Mouse (Mus musculus) heart, embryonic 15.5 days (tissue): Measurements from ENCODE around the gene Zp2. TPM values are rescaled to one million over a fixed set of nuclear protein-coding genes. Genes with fewer than 3 reads are reported as not detected.

Experiments used
- ATAC-seq: fragments of 200-750 bp; cut with Nextera tagmentation; replicated peaks from 2 replicates; pipeline ENCODE4 v1.8.0; 2017; ENCODE audit warnings: low read depth, moderate TSS enrichment; ENCODE audit not compliant: insufficient number of reproducible peaks, insufficient read depth, low FRiP score
- H3K27ac ChIP-seq: fragments of 300-500 bp; sonication (generic); 2 replicates; pipeline ENCODE4 v1.5.1; 2015; ENCODE audit warnings: mild to moderate bottlenecking, inconsistent platforms
- H3K27me3 ChIP-seq: fragments of 300-500 bp; sonication (generic); 2 replicates; pipeline ENCODE4 v1.6.1; 2015; ENCODE audit warnings: inconsistent platforms
- H3K36me3 ChIP-seq: fragments of 300-500 bp; sonication (generic); 2 replicates; pipeline ENCODE4 v1.6.1; 2015; ENCODE audit warnings: mild to moderate bottlenecking, inconsistent platforms
- H3K4me1 ChIP-seq: fragments of 300-500 bp; sonication (generic); replicated peaks from 2 replicates; pipeline ENCODE4 v1.6.1; 2015; ENCODE audit warnings: inconsistent platforms
- H3K4me2 ChIP-seq: fragments of 300-500 bp; sonication (generic); 2 replicates; pipeline ENCODE4 v1.6.1; 2015; ENCODE audit warnings: inconsistent platforms, mild to moderate bottlenecking, moderate library complexity
- H3K4me3 ChIP-seq: fragments of 300-500 bp; sonication (generic); 2 replicates; pipeline ENCODE4 v1.5.1; 2015; ENCODE audit warnings: mild to moderate bottlenecking, inconsistent platforms
- H3K9ac ChIP-seq: fragments of 300-500 bp; sonication (generic); 2 replicates; pipeline ENCODE4 v1.6.1; 2015; ENCODE audit warnings: mild to moderate bottlenecking, inconsistent platforms
- H3K9me3 ChIP-seq: fragments of 300-500 bp; sonication (generic); replicated peaks from 2 replicates; pipeline ENCODE4 v1.6.1; 2016; ENCODE audit warnings: inconsistent platforms
- WGBS: fragments of 180-500 bp; shearing (Covaris S2); methylation state at CpG from one replicate; pipeline ENCODE4 v1.1.7; 2015; ENCODE audit warnings: mixed read lengths; 5-methylcytosine and 5-hydroxymethylcytosine counted together
- polyA plus RNA-seq: library from polyadenylated mRNA; unstranded; fragments of >200 nt; fragmentation: Nextera tagmentation; extraction: Ambion mirVana; gene quantifications from 2 replicates; pipeline ENCODE4 v1.2.1, GENCODE M21; 2015

The Zp2 gene
- polyA plus RNA-seq, 1 experiment from 2014 or later, result 0.14 TPM

DNA sequence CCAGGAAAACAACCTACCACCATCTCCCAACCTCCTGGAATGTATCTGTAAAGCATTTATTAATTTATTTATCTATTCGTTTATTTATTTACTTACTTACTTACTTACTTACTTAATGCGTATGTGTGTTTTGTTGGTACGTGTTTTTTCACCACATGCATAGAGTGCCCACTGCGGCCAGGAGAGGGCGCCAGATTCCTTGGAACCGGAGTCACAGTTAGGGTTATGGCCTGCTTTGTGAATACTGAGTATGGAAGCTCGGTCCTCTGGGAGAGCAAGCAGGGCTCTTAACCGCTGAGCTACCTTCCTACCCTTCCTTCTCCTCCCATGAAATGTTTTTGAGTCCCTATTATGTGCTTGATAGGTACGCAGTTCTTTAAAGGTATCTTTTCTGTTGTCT, 46.7 kb downstream of the Zp2 start:
- H3K9ac ChIP-seq, result no peak overlapping the region
- 26% methylated on average over 9 of the region's 9 CpGs for WGBS
- peaks cover 10% of the 10 kb centered on the region for H3K4me1 ChIP-seq
- no peak for ATAC-seq
- no peaks in the 10 kb centered on the region for H3K27me3 ChIP-seq
- H3K27ac ChIP-seq, result no peak overlapping the region
- no peak overlapping the region for H3K4me2 ChIP-seq
- no peaks in the 10 kb centered on the region for H3K36me3 ChIP-seq
- H3K9me3 ChIP-seq, result no peaks in the 10 kb centered on the region
- H3K4me3 ChIP-seq, result no peak overlapping the region

DNA sequence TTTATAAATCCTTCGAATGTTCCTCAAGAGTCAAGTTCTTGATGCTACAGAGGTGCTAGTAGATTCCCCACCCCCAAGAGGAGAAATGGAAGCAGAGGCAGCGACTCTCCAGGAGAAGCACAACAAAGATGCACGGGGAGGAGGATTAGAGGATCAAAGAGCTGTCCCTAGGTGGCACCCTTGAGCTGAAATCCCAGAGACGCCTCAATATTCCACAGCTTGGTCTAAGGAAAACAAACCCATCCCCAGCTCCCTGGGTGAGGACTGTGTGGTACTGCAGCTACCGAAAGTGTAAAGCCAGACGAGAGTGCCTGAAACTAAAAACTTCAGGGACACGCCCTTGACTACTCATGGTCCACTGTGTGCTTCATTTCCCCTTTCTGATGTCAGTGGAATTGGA, 47.2 kb downstream of the Zp2 start:
- peaks cover 4% of the 10 kb centered on the region for H3K4me1 ChIP-seq
- no peaks in the 10 kb centered on the region for H3K9me3 ChIP-seq
- H3K4me2 ChIP-seq, result no peak overlapping the region
- no peaks in the 10 kb centered on the region for H3K36me3 ChIP-seq
- no peak overlapping the region for H3K9ac ChIP-seq
- no peaks in the 10 kb centered on the region for H3K27me3 ChIP-seq
- no peak overlapping the region for H3K27ac ChIP-seq
- ATAC-seq, result no peak
- WGBS, result 6% methylated on average over 7 of the region's 7 CpGs
- no peak overlapping the region for H3K4me3 ChIP-seq

DNA sequence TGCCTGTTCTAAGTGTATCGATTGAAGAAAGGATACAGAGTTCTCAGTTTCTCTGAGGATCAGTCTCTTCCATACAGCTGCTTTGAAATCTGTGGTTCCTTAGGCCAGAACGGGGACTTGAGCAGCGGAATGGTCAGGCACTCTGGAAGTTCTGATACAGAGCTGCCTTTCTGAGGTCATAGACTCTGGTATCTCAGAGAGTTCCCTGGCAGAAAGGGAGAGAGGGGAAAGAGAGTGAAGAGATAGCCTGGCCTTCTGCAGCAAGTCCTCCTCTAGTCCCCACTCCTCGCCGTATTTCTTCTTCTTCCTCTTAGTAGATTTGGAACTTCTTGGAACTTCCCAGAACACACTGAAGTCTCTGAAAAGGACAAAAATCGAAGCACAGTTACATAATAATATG, 49.9 kb downstream of the Zp2 start, which contains the start of gene Dnah3:
Gene Dnah3 (minus strand): TSS at position 101 of the 400 bp plus-strand sequence.
- H3K36me3 ChIP-seq, result no peaks in the 10 kb centered on the region

DNA sequence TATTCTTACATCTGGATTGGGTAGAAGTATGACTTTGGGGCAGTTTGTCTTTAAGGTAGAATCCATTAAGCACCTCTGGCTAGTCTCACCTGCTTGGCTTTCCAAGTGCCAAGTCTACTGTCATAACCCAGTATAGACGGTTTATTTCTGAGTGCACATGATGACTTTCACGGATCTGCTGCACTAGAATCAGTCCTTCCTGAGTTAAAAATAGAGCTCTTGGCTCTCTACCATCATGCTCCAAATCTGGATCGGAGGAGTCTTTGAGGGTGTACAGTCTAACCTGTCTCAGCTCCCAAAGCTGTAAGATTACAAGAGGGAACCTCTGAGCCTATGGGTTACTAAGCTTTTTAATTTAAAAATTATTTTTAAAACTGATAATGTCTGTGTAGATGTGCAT, 50.9 kb downstream of the Zp2 start:
- Histone ChIP-seq H3K4me2 (no peak overlapping the region), H3K27me3 (no peaks in the 10 kb centered on the region), H3K36me3 (no peaks in the 10 kb centered on the region), H3K4me3 (no peak overlapping the region), H3K27ac (0 out of 2 replicates have a peak overlapping the region, but pooled peaks have one; percentile 40), H3K9ac (no peak overlapping the region), H3K4me1 (peaks cover 3% of the 10 kb centered on the region; the same call in 1 of the 2 replicates), H3K9me3 (no peaks in the 10 kb centered on the region)
- no peak for ATAC-seq
- WGBS, result 27% methylated on average over 3 of the region's 3 CpGs

More for the DNA sequence above, 49.9 kb downstream of the Zp2 start, which contains the start of gene Dnah3:
- H3K9me3 ChIP-seq, result no peaks in the 10 kb centered on the region
- no peaks in the 10 kb centered on the region for H3K27me3 ChIP-seq
- peaks cover 3% of the 10 kb centered on the region; the same call in 1 of the 2 replicates for H3K4me1 ChIP-seq
- WGBS, result 78% methylated on average over 6 of the region's 6 CpGs
- no peak for ATAC-seq
- H3K4me3 ChIP-seq, result no peak within 1 kb of the TSS
- 0 out of 2 replicates have a peak within 1 kb of the TSS, but pooled peaks have one; percentile 40 for H3K27ac ChIP-seq
- no peak within 1 kb of the TSS for H3K4me2 ChIP-seq
- no peak within 1 kb of the TSS for H3K9ac ChIP-seq

DNA sequence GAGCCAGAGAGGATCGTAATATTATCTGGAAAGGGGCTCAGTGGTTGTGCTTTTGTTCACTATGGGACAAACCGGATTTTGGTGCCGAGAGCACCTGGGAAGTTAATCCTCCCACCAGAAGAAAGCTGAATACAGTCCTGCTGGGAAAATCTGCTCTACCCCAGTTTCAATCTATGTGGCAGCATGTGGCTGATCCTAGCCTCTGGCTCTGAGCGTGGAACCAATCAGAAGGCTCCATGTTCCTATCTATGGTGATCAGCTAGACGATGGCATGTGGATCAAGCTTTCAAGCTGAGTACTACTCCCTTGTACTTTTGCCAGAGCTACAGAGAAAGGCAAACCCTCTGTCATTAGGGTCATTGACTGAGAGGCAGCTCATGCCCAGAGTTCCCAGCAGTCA, 52.1 kb downstream of the Zp2 start:
- Histone ChIP-seq H3K4me1 (peaks cover 3% of the 10 kb centered on the region; the same call in 1 of the 2 replicates), H3K4me2 (no peak overlapping the region), H3K27me3 (no peaks in the 10 kb centered on the region), H3K27ac (no peak overlapping the region), H3K9me3 (no peaks in the 10 kb centered on the region), H3K9ac (no peak overlapping the region), H3K4me3 (no peak overlapping the region), H3K36me3 (no peaks in the 10 kb centered on the region)
- no peak for ATAC-seq
- 57% methylated on average over 5 of the region's 5 CpGs for WGBS

DNA sequence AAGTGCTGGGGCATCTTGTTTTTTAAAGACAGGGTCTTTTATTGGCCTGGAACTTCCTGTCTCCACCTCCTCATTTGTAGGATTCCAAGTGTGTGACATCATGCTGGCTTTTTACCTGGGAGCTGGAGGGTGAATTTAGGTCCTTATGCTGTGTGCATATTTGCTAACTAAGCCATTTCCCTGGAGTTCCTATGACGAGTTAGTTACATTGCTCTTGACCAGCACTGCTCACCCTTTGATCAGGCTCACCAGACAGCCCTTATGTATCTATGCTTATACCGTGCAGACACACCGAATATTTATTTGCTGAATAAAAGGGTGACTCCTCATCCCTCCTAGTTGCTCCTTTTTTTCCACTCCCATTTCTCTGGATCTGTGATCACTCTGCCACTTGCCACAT, 64.9 kb downstream of the Zp2 start:
- H3K4me1 ChIP-seq, result no peaks in the 10 kb centered on the region
- H3K27me3 ChIP-seq, result no peaks in the 10 kb centered on the region
- no peak overlapping the region for H3K9ac ChIP-seq
- no peak overlapping the region for H3K27ac ChIP-seq
- no peak for ATAC-seq
- WGBS, result 63% methylated on average over 3 of the region's 3 CpGs
- no peaks in the 10 kb centered on the region for H3K36me3 ChIP-seq
- no peak overlapping the region for H3K4me2 ChIP-seq
- no peak overlapping the region for H3K4me3 ChIP-seq
- no peaks in the 10 kb centered on the region for H3K9me3 ChIP-seq

Other genes starting within 250 kb of the Zp2 start
- 7.6 and 8.9 TPM in 2 replicates for gene Lyrm1, start 249.4 kb downstream of the Zp2 start, polyA plus RNA-seq
- gene Dcun1d3, start 249.0 kb downstream of the Zp2 start, polyA plus RNA-seq, result 6.8 and 7.4 TPM in 2 replicates
- gene Dnah3, start 50.0 kb downstream of the Zp2 start, polyA plus RNA-seq, result 0.08 and 0.22 TPM in 2 replicates
- gene Tmem159, start 42.9 kb downstream of the Zp2 start, polyA plus RNA-seq, result 24.1 and 27.3 TPM in 2 replicates
- gene Anks4b, start 28.6 kb upstream of the Zp2 start, polyA plus RNA-seq, result not detected in 2 replicates
- 1.7 and 2.8 TPM in 2 replicates for gene Crym, start 56.8 kb upstream of the Zp2 start, polyA plus RNA-seq
- not detected in 2 replicates for gene Abca14, start 58.7 kb upstream of the Zp2 start, polyA plus RNA-seq
- gene Abca15, start 183.4 kb upstream of the Zp2 start, polyA plus RNA-seq, result 0.15 TPM in 1 of 2 replicates, not detected in the other